Mouse (Mus musculus) embryonic facial prominence, embryonic 14.5 days (tissue): Measurements from ENCODE around the gene Adad2. TPM values are rescaled to one million over a fixed set of nuclear protein-coding genes. Genes with fewer than 3 reads are reported as not detected.

Experiments
- ATAC-seq: fragments of 200-750 bp; cut with Nextera tagmentation; 2 replicates; pipeline ENCODE4 v1.8.0; 2017; ENCODE audit warnings: low read depth, moderate number of reproducible peaks, moderate TSS enrichment
- DNase-seq: peaks from one replicate; pipeline ENCODE4 v3.0.0-alpha.2; 2015; ENCODE audit warnings: low spot score
- H3K27ac ChIP-seq: fragments of 300-500 bp; sonication (generic); replicated peaks from 2 replicates; pipeline ENCODE4 v1.5.1; 2014; ENCODE audit warnings: low read depth, mild to moderate bottlenecking, low read length, moderate library complexity
- H3K27me3 ChIP-seq: fragments of 300-500 bp; sonication (generic); replicated peaks from 2 replicates; pipeline ENCODE4 v1.6.1; 2014; ENCODE audit warnings: low read length; ENCODE audit not compliant: control insufficient read depth, insufficient read depth
- H3K36me3 ChIP-seq: fragments of 300-500 bp; sonication (generic); 2 replicates; pipeline ENCODE4 v1.6.1; 2014; ENCODE audit warnings: low read length, mixed read lengths; ENCODE audit not compliant: control insufficient read depth, insufficient read depth
- H3K4me1 ChIP-seq: fragments of 300-500 bp; sonication (generic); 2 replicates; pipeline ENCODE4 v1.6.1; 2014; ENCODE audit warnings: antibody characterized with exemption, low read length; ENCODE audit not compliant: control insufficient read depth, insufficient read depth
- H3K4me2 ChIP-seq: fragments of 300-500 bp; sonication (generic); 2 replicates; pipeline ENCODE4 v1.6.1; 2014; ENCODE audit warnings: low read depth, mild to moderate bottlenecking, low read length, moderate library complexity, mixed read lengths
- H3K4me3 ChIP-seq: fragments of 300-500 bp; sonication (generic); 2 replicates; pipeline ENCODE4 v1.5.1; 2014; ENCODE audit warnings: low read depth, mild to moderate bottlenecking, low read length
- H3K9ac ChIP-seq: fragments of 300-500 bp; sonication (generic); 2 replicates; pipeline ENCODE4 v1.6.1; 2014; ENCODE audit warnings: low read depth, mild to moderate bottlenecking, low read length, moderate library complexity, mixed read lengths
- H3K9me3 ChIP-seq: fragments of 300-500 bp; sonication (generic); 2 replicates; pipeline ENCODE4 v1.6.1; 2016; ENCODE audit warnings: low read length; ENCODE audit not compliant: control insufficient read depth
- WGBS: fragments of 180-500 bp; shearing (Covaris S2); extraction: QIAGEN DNeasy Blood & Tissue Kit; methylation state at CpG from one replicate; pipeline ENCODE4 v1.1.7; 2014; 5-methylcytosine and 5-hydroxymethylcytosine counted together
- polyA plus RNA-seq: library from polyadenylated mRNA; unstranded; fragments of >200 nt; fragmentation: Nextera tagmentation; extraction: Ambion mirVana; gene quantifications from 2 replicates; pipeline ENCODE4 v1.2.1, GENCODE M21; 2014

The Adad2 gene
- 0.14 and 0.17 TPM in 2 replicates for polyA plus RNA-seq

- Histone ChIP-seq H3K4me3 (no peak within 1 kb of the TSS), H3K36me3 (no peaks in the 10 kb centered on the region), H3K9ac (no peak within 1 kb of the TSS), H3K27ac (no peak within 1 kb of the TSS), H3K4me1 (no peaks in the 10 kb centered on the region), H3K27me3 (no peaks in the 10 kb centered on the region), H3K4me2 (no peak within 1 kb of the TSS), H3K9me3 (peaks cover 4% of the 10 kb centered on the region; the same call in 1 of the 2 replicates)
- ATAC-seq = no peak
- no peak for DNase-seq
- WGBS = 79% methylated on average over 26 of the region's 26 CpGs
Measured at GRCm38 (mm10) chr8:119612471-119612870, at the start of gene Adad2. Adad2 (plus strand) TSS chr8:119612747.

- WGBS = 92% methylated on average over 14 of the region's 14 CpGs
- H3K27ac ChIP-seq = no peak overlapping the region
- no peaks in the 10 kb centered on the region for H3K27me3 ChIP-seq
- no peak overlapping the region for H3K9ac ChIP-seq
- H3K4me1 ChIP-seq = peaks cover 5% of the 10 kb centered on the region; the same call in 1 of the 2 replicates
- no peaks in the 10 kb centered on the region for H3K9me3 ChIP-seq
- no peak overlapping the region for H3K4me3 ChIP-seq
- H3K4me2 ChIP-seq = no peak overlapping the region
- DNase-seq (no peak), ATAC-seq (no peak)
- H3K36me3 ChIP-seq = peaks cover 47% of the 10 kb centered on the region
Measured at GRCm38 (mm10) chr8:119563849-119564251, 48.7 kb upstream of the Adad2 start.

GRCm38 (mm10) chr8:119566367-119566766, 46.2 kb upstream of the Adad2 start:
- no peak for ATAC-seq
- 79% methylated on average over 11 of the region's 11 CpGs for WGBS
- peaks cover 47% of the 10 kb centered on the region for H3K36me3 ChIP-seq

GRCm38 (mm10) chr8:119568251-119568650, 44.3 kb upstream of the Adad2 start:
- H3K4me3 ChIP-seq = no peak overlapping the region
- no peak overlapping the region for H3K27ac ChIP-seq
- no peaks in the 10 kb centered on the region for H3K27me3 ChIP-seq
- no peaks in the 10 kb centered on the region for H3K9me3 ChIP-seq
- DNase-seq = no peak
- H3K4me1 ChIP-seq = no peaks in the 10 kb centered on the region
- H3K36me3 ChIP-seq = peaks cover 32% of the 10 kb centered on the region
- WGBS = 87% methylated on average over 9 of the region's 9 CpGs
- H3K4me2 ChIP-seq = no peak overlapping the region
- no peak for ATAC-seq
- no peak overlapping the region for H3K9ac ChIP-seq

More at GRCm38 (mm10) chr8:119566367-119566766, 46.2 kb upstream of the Adad2 start:
- Histone ChIP-seq H3K27me3 (no peaks in the 10 kb centered on the region), H3K4me3 (no peak overlapping the region), H3K9me3 (no peaks in the 10 kb centered on the region), H3K27ac (no peak overlapping the region), H3K4me2 (no peak overlapping the region), H3K9ac (no peak overlapping the region), H3K4me1 (no peaks in the 10 kb centered on the region)
- DNase-seq = no peak

GRCm38 (mm10) chr8:119568951-119569350, 43.6 kb upstream of the Adad2 start:
- Histone ChIP-seq H3K36me3 (peaks cover 25% of the 10 kb centered on the region), H3K4me1 (peaks cover under 1% of the 10 kb centered on the region), H3K27me3 (no peaks in the 10 kb centered on the region), H3K9ac (no peak overlapping the region), H3K27ac (no peak overlapping the region), H3K9me3 (no peaks in the 10 kb centered on the region), H3K4me3 (no peak overlapping the region), H3K4me2 (no peak overlapping the region)
- WGBS = 52% methylated on average over 7 of the region's 7 CpGs
- DNase-seq (no peak), ATAC-seq (no peak)

GRCm38 (mm10) chr8:119569881-119570280, 42.7 kb upstream of the Adad2 start:
- 46% methylated on average over 4 of the region's 4 CpGs for WGBS
- DNase-seq = no peak
- Histone ChIP-seq H3K9me3 (no peaks in the 10 kb centered on the region), H3K27me3 (no peaks in the 10 kb centered on the region), H3K4me2 (no peak overlapping the region), H3K27ac (no peak overlapping the region), H3K4me1 (peaks cover 5% of the 10 kb centered on the region), H3K36me3 (peaks cover 18% of the 10 kb centered on the region), H3K4me3 (no peak overlapping the region), H3K9ac (no peak overlapping the region)
- ATAC-seq = no peak

- DNase-seq = no peak
- H3K27ac ChIP-seq = no peak overlapping the region
- H3K9ac ChIP-seq = no peak overlapping the region
- WGBS = 81% methylated on average over 6 of the region's 6 CpGs
- H3K9me3 ChIP-seq = no peaks in the 10 kb centered on the region
- peaks cover 5% of the 10 kb centered on the region for H3K4me1 ChIP-seq
- no peak overlapping the region for H3K4me2 ChIP-seq
- H3K4me3 ChIP-seq = no peak overlapping the region
- ATAC-seq = no peak
- peaks cover 5% of the 10 kb centered on the region for H3K27me3 ChIP-seq
- H3K36me3 ChIP-seq = peaks cover 6% of the 10 kb centered on the region; the same call in 1 of the 2 replicates
Measured at GRCm38 (mm10) chr8:119571135-119571534, 41.4 kb upstream of the Adad2 start.

- H3K4me1 ChIP-seq = peaks cover 5% of the 10 kb centered on the region
- no peak overlapping the region for H3K9ac ChIP-seq
- no peaks in the 10 kb centered on the region for H3K36me3 ChIP-seq
- H3K9me3 ChIP-seq = no peaks in the 10 kb centered on the region
- ATAC-seq (no peak), DNase-seq (no peak)
- peaks cover 9% of the 10 kb centered on the region for H3K27me3 ChIP-seq
- H3K4me3 ChIP-seq = no peak overlapping the region
- 90% methylated on average over 2 of the region's 4 CpGs for WGBS
- no peak overlapping the region for H3K27ac ChIP-seq
- no peak overlapping the region for H3K4me2 ChIP-seq
Measured at GRCm38 (mm10) chr8:119572411-119572810, 40.1 kb upstream of the Adad2 start.
